Mouse (Mus musculus) gastrocnemius, adult 8-10 months (tissue): Measurements from ENCODE around the gene Map3k20. TPM values are rescaled to one million over a fixed set of nuclear protein-coding genes. Genes with fewer than 3 reads are reported as not detected.

Experiments
- DNase-seq, 2 experiments: peaks; one replicate each; pipeline ENCODE4 v3.0.0; 2022; ENCODE audit warnings: low spot score in 2 of 2
- total RNA-seq, 4 experiments: library from RNA; stranded (reverse); gene quantifications; 2 replicates each; pipeline ENCODE4 v1.2.4; 2022

The Map3k20 gene
- 100 to 1,000 TPM; 348 to 422 (median 393) TPM for total RNA-seq

DNA sequence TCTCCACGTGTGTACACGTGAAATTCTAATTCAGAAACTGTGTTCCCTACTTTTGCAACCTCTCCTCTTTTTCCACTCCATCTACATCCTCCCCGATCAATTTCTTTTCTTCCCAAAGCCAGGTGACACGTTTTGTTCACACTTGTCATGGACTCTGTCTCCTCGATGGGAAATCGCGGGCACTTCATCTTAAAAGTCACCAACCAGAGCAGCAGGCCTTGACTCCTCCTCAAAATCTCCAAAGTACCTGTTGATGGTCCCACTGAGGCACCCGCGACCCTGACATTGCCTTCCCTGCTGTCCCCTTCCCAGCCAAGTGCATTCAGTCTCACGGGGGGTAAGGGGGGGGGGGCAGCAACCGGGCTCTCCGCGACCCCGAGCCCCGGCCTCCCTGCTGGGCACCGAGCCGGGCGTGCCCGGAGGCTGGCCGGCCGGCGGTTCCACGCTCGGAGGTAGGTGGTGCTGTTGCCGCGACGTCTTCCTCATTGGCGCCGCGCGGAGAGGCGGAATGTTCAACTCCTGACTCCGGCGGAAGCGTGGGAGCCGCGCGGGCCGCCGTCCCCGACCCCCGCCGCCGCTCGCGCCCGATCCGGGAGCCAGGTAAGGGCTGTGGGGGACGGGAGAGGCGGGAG, at the start of gene Map3k20:
Map3k20 (plus strand) TSS at position 382 of the 632 bp plus-strand sequence.
- peak; percentile 56 to 71 for DNase-seq

DNA sequence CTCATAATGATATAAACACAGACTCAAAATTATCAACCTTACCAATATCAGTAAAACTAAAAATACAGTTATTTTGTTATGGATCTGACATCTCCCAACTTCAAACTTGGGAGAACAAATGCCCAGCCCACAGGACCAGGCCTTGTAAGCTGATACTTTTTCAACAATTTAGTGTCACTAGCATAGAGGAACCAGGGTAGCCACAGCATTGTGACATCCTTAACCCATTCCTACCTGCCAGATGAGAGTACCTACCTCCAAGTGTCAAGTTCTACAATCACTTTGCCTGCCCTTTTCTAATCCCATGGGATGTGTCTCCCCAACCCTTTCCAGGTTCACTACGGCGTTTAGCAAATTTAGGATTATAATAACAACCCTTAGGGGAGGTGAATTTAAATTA, 47.0 kb upstream of the Map3k20 start:
- no peak for DNase-seq

DNA sequence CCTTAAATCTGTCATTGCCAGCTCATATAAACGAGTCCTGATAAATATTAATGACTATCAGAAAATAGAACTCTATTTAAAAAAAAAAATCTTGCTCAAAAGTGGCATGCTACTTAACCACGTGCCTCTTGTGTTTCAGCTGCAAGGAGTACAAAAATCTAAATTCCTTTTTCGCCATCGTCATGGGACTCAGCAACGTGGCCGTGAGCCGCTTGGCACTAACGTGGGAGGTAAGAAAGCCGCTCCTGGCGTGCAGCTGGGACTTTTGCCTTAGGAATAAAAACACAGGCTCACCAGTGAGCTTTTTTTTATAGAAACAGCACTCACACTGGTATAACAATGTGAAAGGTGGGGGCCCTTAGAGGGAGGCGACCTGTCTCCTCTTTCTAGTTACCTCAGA, 46.5 kb upstream of the Map3k20 start:
- DNase-seq, result no peak

DNA sequence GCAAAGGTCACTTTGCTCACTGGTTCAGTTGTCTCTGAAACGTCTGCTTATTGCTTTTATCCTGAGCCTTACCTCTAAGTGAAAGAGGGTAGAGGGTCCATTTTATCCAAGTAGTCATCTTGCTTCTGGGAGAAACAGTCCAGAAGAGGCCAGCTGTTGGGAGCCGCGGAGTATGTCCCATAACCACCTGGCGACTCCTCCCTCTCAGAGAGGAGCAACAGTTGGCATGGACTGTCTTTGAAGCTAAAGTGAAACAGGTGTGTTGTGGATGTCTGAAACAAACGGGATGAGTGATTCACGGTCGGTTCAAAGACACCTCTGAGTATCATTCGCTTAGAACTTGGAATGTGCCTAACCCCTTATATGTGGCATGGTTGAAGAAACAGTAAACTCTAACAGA, 46.0 kb upstream of the Map3k20 start:
- no peak for DNase-seq

DNA sequence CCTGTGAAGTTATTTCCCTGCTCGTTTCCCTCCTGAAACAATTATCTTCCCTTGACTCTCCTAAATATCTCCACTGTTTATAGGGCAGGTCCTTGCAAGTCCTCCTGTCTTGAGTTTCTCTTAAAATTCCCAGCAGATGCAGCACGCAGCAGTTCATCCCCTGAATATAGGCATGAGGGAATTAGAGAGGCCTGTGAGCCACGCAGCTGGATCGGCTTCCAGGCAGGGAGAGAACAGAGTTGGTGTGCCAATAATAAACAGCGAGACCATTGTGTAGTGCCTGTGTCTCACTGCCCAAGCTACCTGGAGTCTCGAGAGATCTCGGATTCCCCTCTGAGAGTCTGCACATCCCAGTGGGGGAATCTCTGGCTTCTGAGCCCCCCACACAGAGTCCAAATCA, 45.4 kb upstream of the Map3k20 start:
- no peak for DNase-seq

DNA sequence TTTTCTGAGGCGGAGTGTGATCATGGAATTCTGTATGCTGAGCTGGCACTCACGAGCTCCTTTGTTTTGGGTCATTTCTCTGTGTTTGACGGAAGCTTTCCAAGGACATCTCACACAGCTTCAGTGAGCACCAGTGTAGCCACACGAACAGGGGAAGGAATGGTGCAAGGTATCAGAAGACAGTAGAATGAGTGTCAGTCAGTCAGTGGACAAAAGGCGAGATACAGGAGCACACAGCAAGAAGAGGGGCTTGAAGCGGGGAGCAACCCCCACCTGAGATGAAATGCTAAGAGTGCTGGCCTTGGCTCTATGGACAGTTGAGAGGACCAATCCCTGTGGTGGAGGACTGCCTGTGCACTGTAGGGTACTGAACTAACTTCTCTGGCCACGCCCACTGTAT, 44.7 kb upstream of the Map3k20 start:
- no peak for DNase-seq

DNA sequence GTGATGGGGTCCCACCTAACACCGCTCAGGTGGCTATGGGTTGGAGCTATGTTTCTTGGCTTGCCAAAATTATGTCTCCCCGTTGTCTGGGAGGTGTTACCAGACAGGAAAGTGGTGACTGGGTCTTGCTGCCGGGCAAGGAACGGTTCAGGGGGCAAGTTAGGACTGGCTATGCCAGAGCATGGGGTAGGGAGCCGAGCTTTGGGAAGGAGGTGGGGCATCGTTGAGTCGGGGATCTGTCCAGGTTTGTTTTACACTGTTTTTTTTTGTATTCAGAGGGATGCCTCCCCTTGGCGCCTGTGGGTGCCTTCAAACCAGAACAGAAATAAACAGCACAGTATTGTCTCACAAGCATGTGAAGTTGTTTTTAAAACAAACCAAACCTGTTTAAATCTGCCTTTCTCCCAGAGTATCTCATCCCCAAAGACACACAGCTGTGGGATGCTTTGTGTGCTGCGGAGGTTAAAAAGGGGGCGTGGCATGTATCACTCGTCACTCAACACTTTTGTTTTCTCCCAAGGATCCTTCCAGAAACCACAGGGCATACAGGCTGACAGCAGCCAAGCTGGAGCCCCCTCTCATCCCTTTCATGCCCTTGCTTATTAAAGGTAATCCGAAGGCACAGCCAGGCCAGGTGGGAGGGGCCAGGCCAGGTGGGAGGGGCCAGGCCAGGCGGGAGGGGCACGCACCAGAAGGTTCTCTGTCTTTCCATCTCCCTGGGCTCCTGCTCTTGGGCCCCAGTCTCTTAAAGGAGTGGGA, 43.5 kb upstream of the Map3k20 start:
- no peak for DNase-seq

DNA sequence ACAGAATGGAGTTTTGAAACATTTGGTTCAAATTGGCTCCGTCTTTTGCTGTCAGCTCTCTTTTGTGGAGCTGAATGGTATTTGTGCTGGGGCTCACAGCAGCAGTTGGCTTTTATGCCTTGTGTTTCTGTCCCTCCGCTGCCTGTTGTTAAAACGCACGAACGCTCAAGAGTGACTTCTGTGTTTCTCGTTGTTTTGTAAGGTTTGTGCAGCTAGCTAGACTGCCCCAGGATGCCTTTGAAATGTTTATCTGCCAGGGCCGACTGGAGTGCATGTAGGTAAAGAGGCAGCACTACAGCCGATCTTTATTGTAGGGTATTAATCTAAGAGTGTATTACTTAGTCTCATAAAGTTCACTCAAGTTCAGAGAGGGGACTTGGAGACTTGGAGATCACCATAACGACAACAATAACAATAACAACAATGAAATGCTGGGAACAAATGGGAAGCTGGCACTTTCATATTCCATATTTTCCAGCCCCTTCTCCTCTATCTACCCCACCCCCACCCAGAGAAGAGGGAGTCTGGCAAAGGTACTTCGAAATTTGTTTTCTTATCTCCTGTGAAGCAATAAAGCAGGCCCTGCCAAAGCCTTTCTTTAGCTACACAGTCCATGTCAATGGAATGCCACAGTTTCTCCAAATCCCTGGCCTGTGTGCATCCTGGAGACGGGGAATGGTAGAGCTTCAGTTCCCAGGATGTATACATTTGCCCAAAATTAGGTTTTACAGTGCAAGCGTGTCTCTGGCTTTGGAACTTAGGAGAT, 42.3 kb upstream of the Map3k20 start:
- DNase-seq, result no peak

DNA sequence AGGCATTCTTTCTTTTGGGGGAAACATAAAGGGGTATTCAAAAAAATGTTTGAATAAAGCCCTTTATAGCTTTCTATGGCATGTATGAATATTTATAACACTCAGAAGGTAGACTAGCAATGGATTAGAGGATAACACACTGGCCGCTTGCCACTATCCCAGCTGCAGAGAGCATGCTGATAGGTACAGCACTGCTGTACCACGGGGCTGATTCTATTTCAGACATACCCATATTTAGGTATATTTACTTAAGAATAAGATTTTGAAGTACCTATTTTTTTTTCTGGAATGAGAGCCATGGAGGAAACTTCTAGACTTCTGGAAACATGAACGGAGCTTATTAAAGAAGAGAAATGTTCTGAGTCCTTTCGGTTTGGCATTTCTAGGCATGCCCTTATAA, 39.8 kb upstream of the Map3k20 start:
- no peak for DNase-seq

DNA sequence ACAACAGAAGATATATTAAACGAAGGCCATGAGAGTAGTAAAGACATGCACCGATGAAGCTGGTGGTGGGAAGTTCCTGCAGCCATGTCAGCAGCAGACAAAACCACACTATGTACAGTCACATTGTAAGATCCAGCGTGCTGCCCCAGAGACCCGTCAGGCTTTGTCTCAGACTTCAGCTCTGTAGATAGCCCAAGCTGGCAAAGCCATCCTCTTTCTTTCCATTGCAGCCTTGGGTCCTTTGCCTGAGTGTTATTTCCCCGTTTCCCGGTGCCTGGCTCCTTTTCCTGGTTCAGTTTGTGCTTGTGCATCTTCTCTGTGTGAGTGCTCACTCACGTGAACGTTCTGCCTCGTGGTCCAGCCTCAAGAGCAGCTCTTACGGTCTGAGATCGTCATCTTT, 39.1 kb upstream of the Map3k20 start:
- no peak for DNase-seq

DNA sequence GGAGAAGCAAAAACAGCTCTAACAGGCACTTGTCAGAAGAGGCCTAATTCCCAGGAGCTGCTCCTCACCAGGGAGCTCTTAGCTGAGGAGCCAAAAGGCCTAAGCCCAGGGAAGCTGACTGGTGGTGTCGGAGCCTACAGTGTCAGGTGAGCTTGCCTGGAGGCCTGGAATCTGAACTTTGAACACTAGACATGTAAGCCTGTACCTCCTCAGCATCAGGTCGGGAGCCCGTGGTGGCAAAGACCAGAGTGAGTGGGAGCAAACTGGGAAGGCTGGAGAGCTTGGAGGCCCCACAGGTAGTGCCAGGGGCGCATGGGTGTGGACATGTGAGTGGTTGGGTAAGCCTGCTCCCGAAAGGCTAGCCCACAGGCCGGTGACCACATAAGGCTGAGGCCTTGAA, 37.6 kb upstream of the Map3k20 start:
- no peak for DNase-seq

DNA sequence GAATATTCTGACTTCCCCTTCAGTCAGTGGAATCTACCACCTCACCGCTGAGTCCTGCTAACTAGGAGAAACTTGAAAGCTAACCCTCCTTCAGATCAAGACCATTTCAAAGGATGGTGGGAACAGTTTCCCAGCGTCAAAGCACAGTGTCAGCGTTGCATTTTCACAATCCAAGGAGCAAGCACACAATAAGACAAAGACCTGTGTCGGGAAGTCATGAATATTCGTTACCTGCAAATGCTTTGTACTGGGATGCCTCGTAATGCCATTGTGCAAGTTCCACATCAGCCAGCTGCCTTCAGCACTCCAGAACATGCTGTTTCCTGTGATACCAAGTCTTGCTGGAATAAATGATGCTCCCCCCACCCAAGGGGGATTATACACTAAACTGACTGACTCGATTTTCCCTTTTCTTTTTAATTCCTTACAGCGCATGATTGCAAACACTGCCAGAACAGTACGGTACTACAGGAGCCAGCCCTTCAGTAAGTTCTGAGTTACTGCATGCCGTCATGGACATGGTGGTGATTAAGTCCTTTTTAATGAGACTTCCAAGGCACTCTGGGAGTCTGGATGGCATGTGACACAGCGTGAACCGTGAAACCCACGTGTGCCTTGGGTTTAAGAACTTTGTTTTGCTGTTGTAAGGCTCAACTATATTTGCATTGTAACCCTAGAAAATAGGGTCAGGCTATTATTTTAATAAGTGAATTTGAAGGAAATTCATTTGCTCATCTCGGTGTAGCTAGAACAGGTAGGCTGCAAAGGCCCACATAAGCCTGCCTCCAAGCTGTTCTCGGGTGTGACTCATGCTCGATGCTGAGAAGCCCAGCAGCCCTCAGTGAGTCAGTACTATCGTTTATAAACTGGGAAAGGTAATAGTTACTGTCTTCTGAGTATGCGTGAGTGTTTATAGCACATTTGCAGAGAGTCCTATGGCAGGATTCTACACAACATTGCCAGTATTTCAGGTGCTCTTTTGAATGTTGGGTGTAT, 32.6 kb upstream of the Map3k20 start:
- no peak for DNase-seq

DNA sequence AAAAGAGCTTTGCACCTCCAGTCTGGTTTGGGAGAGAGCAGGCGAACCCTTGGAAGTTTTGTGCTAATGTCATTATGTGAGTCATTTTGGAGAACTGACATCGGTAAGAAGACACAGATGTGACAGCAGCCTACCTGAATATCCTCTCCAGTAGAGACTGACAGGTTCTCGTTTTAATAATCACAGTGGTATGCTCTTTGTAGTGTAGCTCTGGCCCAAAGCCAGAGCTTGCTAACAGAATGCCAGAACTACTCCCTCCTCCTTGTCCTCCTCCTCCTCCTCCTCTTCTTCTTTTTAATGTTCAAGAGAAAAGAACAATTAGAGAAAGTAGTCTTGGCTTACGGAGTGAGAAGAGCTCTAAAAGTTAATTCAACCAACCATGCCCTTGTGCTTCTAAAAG, 31.6 kb upstream of the Map3k20 start:
- DNase-seq, result no peak

DNA sequence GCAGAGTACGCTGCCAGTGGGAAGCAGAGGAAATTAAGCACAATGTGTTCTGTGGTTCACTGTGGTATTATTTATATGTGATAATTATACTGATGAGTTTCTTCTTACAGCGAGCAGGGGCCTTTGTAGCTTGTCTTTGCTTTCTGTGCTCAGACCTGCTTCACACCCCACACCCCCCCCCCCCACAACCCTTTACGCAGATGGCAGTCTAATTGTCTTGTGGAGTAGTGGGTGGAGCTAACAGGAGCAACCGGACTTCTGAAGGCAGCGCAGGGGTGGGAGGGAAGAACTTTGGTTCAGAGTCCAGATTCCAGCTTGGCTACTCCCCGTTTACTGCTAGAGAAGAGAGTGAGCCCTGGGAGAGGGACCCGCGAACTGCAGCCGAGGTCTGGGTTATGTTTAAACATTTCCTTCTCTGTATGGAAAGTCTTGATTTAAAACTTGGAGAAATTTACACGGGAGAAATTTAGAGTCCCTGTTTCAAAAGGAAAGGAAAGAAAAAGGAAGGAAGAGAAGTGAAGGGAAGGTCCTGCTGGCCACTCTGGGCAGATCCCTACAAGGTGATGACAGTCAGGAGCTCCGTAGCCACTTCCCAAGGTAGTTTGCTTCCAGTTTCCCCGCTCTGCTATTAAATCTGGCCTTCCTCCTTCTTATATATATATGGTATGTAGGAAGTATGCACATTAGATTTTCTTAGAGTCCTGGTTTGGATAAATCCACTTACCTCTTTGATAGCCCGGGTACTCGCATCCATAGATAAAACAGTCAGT, 30.4 kb upstream of the Map3k20 start:
- DNase-seq, result no peak

DNA sequence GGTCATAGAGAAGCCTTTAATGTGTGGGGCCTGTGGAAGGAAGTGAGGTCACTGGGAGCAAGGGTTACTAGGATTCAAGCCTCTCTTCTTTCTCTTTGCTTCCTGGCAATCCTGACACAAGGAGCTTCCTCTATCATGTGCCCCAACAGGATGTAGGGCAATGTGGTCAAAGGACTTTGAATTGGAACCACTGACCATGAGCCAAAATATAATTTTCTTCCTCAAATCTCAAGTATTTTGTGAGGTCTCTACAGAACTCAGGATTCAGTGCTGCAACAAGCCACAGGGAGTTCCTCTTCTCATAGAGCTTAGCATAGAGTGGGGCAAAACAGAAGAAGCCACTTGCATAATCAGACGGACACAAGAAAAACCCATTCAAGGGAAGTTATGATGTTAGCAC, 24.7 kb upstream of the Map3k20 start:
- no peak for DNase-seq

DNA sequence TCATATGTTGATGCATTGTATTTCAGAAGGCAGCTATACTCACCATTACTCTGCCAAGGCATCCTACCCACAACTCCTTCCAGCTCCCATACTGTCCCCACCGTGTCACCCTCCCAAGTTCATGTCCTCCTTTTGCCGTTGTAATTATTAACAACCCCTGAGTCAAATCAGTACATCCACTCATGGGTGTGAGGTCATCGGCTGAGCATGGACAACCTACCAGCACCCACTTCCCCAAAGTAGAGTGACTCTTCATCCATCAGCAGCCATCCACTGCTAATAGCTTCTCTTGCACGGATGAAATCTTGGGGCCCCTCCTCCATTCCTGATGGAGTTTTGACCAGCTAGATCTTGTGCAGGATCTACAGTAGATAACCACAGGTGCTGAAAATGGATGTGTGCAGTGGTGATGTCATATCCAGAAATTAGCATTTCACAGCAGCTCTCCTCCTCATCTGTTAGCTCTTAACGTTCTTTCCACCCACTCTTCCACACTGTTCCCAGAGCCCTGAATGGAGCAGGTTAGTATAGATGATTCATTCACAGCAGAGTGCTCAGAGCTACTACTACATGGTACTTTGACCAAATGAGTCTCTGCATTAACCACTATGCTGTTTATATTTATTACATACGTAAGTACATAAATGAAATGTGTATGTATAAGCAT, 22.5 kb upstream of the Map3k20 start:
- DNase-seq, result no peak

DNA sequence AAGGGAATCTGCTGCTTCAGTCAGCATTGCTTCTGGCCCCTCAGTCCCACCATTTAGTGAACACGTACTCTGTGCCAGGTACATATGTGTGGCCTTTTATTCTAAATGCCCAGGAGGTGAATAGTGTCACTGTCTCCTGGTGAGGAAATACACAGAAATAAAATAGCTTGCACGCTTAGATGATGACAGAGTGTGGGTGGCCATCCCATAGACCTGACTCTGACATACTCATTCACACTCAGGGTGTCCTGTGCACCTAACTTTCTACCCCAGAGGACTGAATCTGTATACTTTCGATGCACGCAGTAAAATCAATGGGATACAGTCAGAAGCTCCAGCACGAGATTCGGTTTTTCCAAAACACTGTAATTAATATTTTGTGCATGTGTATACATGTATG, 18.0 kb upstream of the Map3k20 start:
- no peak for DNase-seq

DNA sequence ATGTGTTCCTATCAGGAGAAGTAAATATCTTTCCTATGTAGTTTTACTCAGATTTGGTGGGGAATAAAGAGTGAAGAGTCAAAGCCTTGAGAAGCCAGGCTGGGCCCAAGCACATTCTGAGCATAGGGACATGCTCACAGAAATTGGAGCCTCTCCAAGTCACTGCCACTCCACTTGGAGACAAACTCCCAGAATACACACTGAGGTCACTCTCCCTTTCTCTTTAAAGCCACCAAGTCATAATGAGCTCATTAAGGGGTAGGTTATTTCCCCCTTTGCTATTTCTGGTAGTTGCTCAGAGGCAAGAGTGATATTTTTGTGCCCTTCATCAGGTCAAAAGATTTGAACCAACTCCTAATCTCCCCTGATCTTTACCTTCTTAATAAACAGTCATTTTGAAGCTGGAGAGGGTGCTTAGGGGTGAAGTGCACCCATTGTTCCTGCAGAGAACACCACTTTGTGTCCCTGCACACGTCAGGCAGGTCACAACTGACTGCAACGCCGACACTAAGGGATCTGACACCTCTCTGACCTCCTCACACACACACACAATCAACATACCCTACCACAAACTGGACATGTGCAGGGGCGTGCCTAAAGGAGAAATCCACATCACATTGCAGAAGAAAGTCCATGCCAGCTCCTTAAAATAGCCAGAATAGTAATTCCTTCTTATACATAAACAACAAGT, 15.6 kb upstream of the Map3k20 start:
- no peak for DNase-seq

DNA sequence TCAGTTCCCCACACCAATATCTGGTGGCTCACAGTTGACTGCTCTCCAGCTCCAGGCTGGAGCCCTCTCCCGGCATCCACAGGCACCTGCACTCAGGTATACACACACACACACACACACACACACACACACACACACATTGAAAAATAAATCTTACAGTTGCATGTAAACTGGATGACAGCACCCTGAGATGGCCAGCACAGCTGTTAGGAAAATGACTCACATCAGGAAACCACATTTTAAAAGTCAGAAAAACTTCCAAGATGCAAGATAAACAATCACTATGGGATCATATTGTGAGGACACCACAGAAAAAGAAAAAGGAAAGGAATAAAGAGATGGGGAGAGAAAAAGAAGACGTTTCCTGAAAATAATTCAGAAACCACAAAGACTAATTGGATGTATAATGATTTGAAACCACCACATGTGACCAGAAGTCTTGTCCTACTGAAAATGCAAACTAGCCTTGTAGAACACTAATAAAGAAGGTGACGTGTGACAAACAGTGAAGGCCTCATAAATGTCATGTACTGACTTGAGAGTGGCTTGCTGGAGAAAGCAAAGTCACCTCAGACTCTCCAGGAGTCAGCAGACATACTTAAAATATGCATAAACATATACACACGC, 7.1 kb upstream of the Map3k20 start:
- DNase-seq, result no peak
